ENCODE assay signal across 27 mouse cellular contexts in the genomic region with DNA sequence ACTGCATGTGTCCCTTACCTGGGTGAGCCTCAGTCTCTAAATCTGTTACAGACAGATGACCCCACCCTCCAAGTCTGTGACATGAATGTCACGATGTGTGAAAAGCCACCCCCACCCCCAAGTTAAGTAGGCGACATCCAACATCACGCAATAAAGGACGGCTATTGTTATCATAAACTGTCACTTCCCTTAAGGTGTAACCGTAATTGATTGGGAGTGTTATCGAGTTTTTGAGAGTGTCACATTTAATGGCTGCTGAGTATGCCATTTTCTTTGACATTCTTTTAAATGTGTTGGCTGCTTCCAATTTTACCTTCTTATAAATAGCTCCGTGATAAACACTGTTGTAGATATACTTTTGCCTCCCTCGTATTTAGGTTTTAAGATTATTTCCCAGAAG. TPM values are rescaled to one million over a fixed set of nuclear protein-coding genes. Genes with fewer than 3 reads are reported as not detected.
A peak's percentile ranks its signal among the peaks of the same experiment; 100 is the strongest.
DNase-seq lines count a peak whose midpoint lies in the region; ATAC-seq lines count a peak whose summit lies in the region.
"Had no signal": no experiment of that assay in that cellular context is flagged by ENCODE, and none has a peak within 500 bp of the region (broad histone marks: within the 10 kb centered on the region; RNA-seq: fewer than 3 reads in every experiment).

No protein-coding gene starts in this region.

- H3K9me3 ChIP-seq in heart, embryonic 15.5 days (replicated peaks), result no peaks in the 10 kb centered on the region
- H3K9me3 ChIP-seq: midbrain, embryonic 10.5 days; neural tube, embryonic 12.5 days had no signal

- no peak for DNase-seq in heart, adult 11 months
- no peak for DNase-seq in c-Kit-positive CD71-positive TER-119-positive erythroid progenitor cells, embryonic 14.5 days (ENCODE audit: low spot score)
- DNase-seq in layer of hippocampus, postnatal 25 days (ENCODE audit: extremely low spot score in 1 of 2, low spot score in 1 of 2), result no peak
- DNase-seq: adrenal gland, postnatal 25 days; cerebellum, adult 18-20 months; cerebellum, postnatal 14 days; gastrocnemius, postnatal 10 days; heart, postnatal 10 days; kidney, adult 11 months; kidney, postnatal 14 days; layer of hippocampus, adult 9-11 months; lung, adult 2 months; lung, postnatal 10 days; right cerebral cortex, adult 18-20 months; right cerebral cortex, postnatal 4 days had no signal

- H3K36me3 ChIP-seq in heart, embryonic 15.5 days, result no peaks in the 10 kb centered on the region
- H3K36me3 ChIP-seq: midbrain, embryonic 10.5 days; neural tube, embryonic 12.5 days had no signal

- 37% methylated on average over 8 of the region's 8 CpGs for WGBS in heart, embryonic 15.5 days

- H3K4me1 ChIP-seq in heart, embryonic 15.5 days (replicated peaks), result peaks cover 18% of the 10 kb centered on the region

- H3K27me3 ChIP-seq in heart, embryonic 15.5 days, result no peaks in the 10 kb centered on the region

- 0 out of 2 replicates have a peak overlapping the region, but pooled peaks have one; percentile 6 for H3K4me2 ChIP-seq in heart, embryonic 15.5 days
- H3K4me2 ChIP-seq: hindbrain, embryonic 14.5 days; neural tube, embryonic 12.5 days had no signal

- no peak for ATAC-seq in heart, embryonic 15.5 days (replicated peaks; ENCODE audit: insufficient number of reproducible peaks, insufficient read depth, low FRiP score, low read depth)
- ATAC-seq in CD4-positive, CD25-positive, alpha-beta regulatory T cell, adult 4 months, result peak; percentile 35
- peak; percentile 35 for ATAC-seq in inflammation-experienced regulatory T-cells, adult 6 months
- ATAC-seq in megakaryocyte-erythroid progenitor cell, adult 5-6 weeks (replicated peaks; ENCODE audit: low FRiP score, low TSS enrichment, poor library complexity, severe bottlenecking), result peak; percentile 21; the same call in 1 of the 2 replicates
- ATAC-seq: forebrain, embryonic 16.5 days; midbrain, embryonic 16.5 days had no signal

- no peak overlapping the region for H3K4me3 ChIP-seq in heart, embryonic 15.5 days
- H3K4me3 ChIP-seq: erythroblast, embryonic 14.5 days; midbrain, embryonic 10.5 days; neural tube, embryonic 12.5 days had no signal

- no peak overlapping the region for H3K27ac ChIP-seq in heart, embryonic 15.5 days
- H3K27ac ChIP-seq: hindbrain, embryonic 14.5 days; macrophage; midbrain, embryonic 10.5 days; neural tube, embryonic 12.5 days; stomach, postnatal 0 days had no signal

- H3K9ac ChIP-seq in heart, embryonic 15.5 days, result no peak overlapping the region
- H3K9ac ChIP-seq: hindbrain, embryonic 14.5 days; neural tube, embryonic 12.5 days had no signal

RNA-seq across cellular contexts. Expression of a gene that starts 9.4 kb away (rescaled TPM):
- 7.4 and 10.4 TPM in 2 replicates for polyA plus RNA-seq in heart, embryonic 15.5 days (2015; fragmentation: Nextera tagmentation; extraction: Ambion mirVana)
- polyA plus RNA-seq in CD4-positive, CD25-positive, alpha-beta regulatory T cell, adult 4 months (2017; shearing (Covaris generic)), result 10 to 100 TPM in 1 of 2 experiments, 1 to 10 TPM in 1; 6.7 to 11.1 TPM
- polyA plus RNA-seq in inflammation-experienced regulatory T-cells, adult 6 months (2017; shearing (Covaris generic)), result 10 to 100 TPM in 1 of 3 experiments, 1 to 10 TPM in 2; 5.8 to 13.8 (median 6.4) TPM
- total RNA-seq in megakaryocyte-erythroid progenitor cell, adult 5-6 weeks (2014; fragmentation: Nextera tagmentation), result 1.6 and 2.9 TPM in 2 replicates
- 5.4 and 12.3 TPM in 2 replicates for total RNA-seq in megakaryocyte-erythroid progenitor cell, adult 5-6 weeks (2017)
- 10 to 100 TPM; 19.6 to 23.9 TPM for total RNA-seq in layer of hippocampus, postnatal 25 days (2021)
